Mouse (Mus musculus) MEL (cell line): ENCODE measurements around the gene Vamp2.
"Not testable (repeated sequence)": the region's sequence is repeated elsewhere in the genome, so short reads cannot be mapped to it uniquely, and the experiment has no call there.

Experiments used
- CTCF ChIP-seq, 3 experiments: IDR thresholded peaks in 2 of 3; conservative IDR thresholded peaks in 1 of 3; 2 replicates each; pipeline ENCODE4 v1.5.1; 2011 to 2012; ENCODE audit warnings: low read length in 3 of 3, low read depth in 2 of 3, mild to moderate bottlenecking in 2 of 3, improper control_type of control experiment in 1 of 3, inconsistent platforms in 1 of 3, mixed read lengths in 1 of 3, moderate library complexity in 1 of 3; ENCODE audit not compliant: control insufficient read depth in 1 of 3, insufficient read depth in 1 of 3, poor library complexity in 1 of 3, severe bottlenecking in 1 of 3
- E2F4 ChIP-seq: IDR thresholded peaks from 2 replicates; pipeline ENCODE4 v1.6.1; 2011; ENCODE audit warnings: low read depth, low read length, improper control_type of control experiment, borderline replicate concordance
- EP300 ChIP-seq, 2 experiments: IDR thresholded peaks; 2 replicates each; pipeline ENCODE4 v1.6.1; 2011; ENCODE audit warnings: improper control_type of control experiment in 2 of 2, low read length in 2 of 2, low read depth in 1 of 2, mild to moderate bottlenecking in 1 of 2
- MAX ChIP-seq: IDR thresholded peaks from 2 replicates; pipeline ENCODE4 v1.6.1; 2011; ENCODE audit warnings: low read length, improper control_type of control experiment
- POLR2A ChIP-seq, 2 experiments: IDR thresholded peaks; 2 replicates each; pipeline ENCODE4 v1.6.1; 2011 to 2012; ENCODE audit warnings: low read length in 2 of 2, mild to moderate bottlenecking in 2 of 2, control low read depth in 1 of 2, improper control_type of control experiment in 1 of 2, low read depth in 1 of 2, moderate library complexity in 1 of 2; ENCODE audit not compliant: control insufficient read depth in 1 of 2, insufficient read depth in 1 of 2, poor library complexity in 1 of 2
- POLR2AphosphoS2 ChIP-seq: IDR thresholded peaks from 2 replicates; pipeline ENCODE4 v1.6.1; 2011; ENCODE audit warnings: low read length, improper control_type of control experiment
- SIN3A ChIP-seq: IDR thresholded peaks from 2 replicates; pipeline ENCODE4 v1.6.1; 2012; ENCODE audit warnings: low read length, improper control_type of control experiment, inconsistent platforms
- UBTF ChIP-seq: IDR thresholded peaks from 2 replicates; pipeline ENCODE4 v1.6.1; 2012; ENCODE audit warnings: low read depth, mild to moderate bottlenecking, inconsistent platforms, low read length, improper control_type of control experiment, moderate library complexity, borderline replicate concordance; ENCODE audit not compliant: insufficient read depth

GRCm38 (mm10) chr11:69093856-69094255, 5.6 kb downstream of the Vamp2 start:
- TF ChIP-seq EP300 (IDR thresholded peaks at IDR 0.05; ENCODE audit: low read depth in 1 of 2, low read length in 2 of 2); MAX; POLR2AphosphoS2; POLR2A (IDR thresholded peaks at IDR 0.05; ENCODE audit: control insufficient read depth in 1 of 2, insufficient read depth in 1 of 2, low read depth in 1 of 2, low read length in 2 of 2, poor library complexity in 1 of 2); UBTF; E2F4; CTCF (IDR thresholded peaks at IDR 0.05 in 2 of 3, conservative IDR thresholded peaks at IDR 0.05 in 1 of 3; ENCODE audit: control insufficient read depth in 1 of 3, insufficient read depth in 1 of 3, low read depth in 2 of 3, low read length in 3 of 3, poor library complexity in 1 of 3, severe bottlenecking in 1 of 3); SIN3A: not testable (repeated sequence)
